8 mouse cellular contexts compared by ENCODE assay signal in the genomic region with DNA sequence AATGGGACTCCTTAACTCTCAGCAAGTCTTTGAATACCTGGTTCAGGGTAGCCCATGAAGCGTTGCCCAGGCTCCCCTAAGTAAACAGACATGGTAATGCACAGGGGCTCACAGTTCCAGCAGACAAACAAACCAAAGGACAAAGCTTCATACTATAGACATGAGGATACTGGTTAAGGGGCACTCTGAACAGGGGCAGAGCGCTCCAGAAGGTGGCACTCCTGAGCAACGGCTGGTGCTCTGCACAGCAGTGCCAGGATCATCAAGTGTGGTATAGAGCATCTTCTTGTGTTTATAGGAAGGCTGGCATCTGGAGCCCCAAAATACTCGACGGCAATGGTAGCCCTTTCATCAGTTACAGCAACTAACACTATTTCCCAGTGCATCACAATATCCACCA. TPM values are rescaled to one million over a fixed set of nuclear protein-coding genes. Genes with fewer than 3 reads are reported as not detected.
DNase-seq lines count a peak whose midpoint lies in the region; ATAC-seq and TF ChIP-seq lines count a peak whose summit lies in the region.

No protein-coding gene starts in this region.

- H3K27me3 ChIP-seq in liver, embryonic 11.5 days (replicated peaks; ENCODE audit: control insufficient read depth, insufficient read depth, low read length): no peaks in the 10 kb centered on the region
- no peaks in the 10 kb centered on the region for H3K27me3 ChIP-seq in liver, embryonic 13.5 days

- 85% methylated on average over 5 of the region's 5 CpGs for WGBS in liver, embryonic 11.5 days
- WGBS in liver, embryonic 13.5 days (ENCODE audit: insufficient replicate concordance): 73% methylated on average over 5 of the region's 5 CpGs

- no peak overlapping the region for H3K9ac ChIP-seq in liver, embryonic 11.5 days (ENCODE audit: low read depth, low read length)
- no peak overlapping the region for H3K9ac ChIP-seq in liver, embryonic 13.5 days

- no peak for TF ChIP-seq POLR2A in embryonic fibroblast, embryonic 13.5 days (IDR thresholded peaks at IDR 0.05; ENCODE audit: low read depth, low read length)

- no peak overlapping the region for H3K4me2 ChIP-seq in liver, embryonic 11.5 days
- no peak overlapping the region for H3K4me2 ChIP-seq in liver, embryonic 13.5 days

- H3K4me3 ChIP-seq in liver, embryonic 11.5 days (ENCODE audit: low read depth, low read length): no peak overlapping the region
- no peak overlapping the region for H3K4me3 ChIP-seq in embryonic fibroblast, embryonic 13.5 days (ENCODE audit: insufficient read depth, low read length)
- no peak overlapping the region for H3K4me3 ChIP-seq in liver, embryonic 13.5 days (replicated peaks)

- TF ChIP-seq CTCF in embryonic fibroblast, embryonic 13.5 days (IDR thresholded peaks at IDR 0.05; ENCODE audit: borderline replicate concordance, insufficient read depth, low read length): peak; percentile 83

- peak; percentile 28 for DNase-seq in embryo, embryonic 10 days (ENCODE audit: low spot score)
- no peak for DNase-seq in embryo, embryonic 9.5 days (ENCODE audit: extremely low spot score)
- DNase-seq in liver: peak; percentile 58
- DNase-seq in liver, embryonic 11.5 days (ENCODE audit: low spot score): no peak
- DNase-seq in adrenal gland, postnatal 25 days: peak; percentile 47
- no peak for DNase-seq in liver, embryonic 13.5 days
- DNase-seq in right cerebral cortex, postnatal 4 days: peak; percentile 62

- H3K4me1 ChIP-seq in liver, embryonic 11.5 days (replicated peaks; ENCODE audit: control insufficient read depth, insufficient read depth, low read length): peaks cover under 1% of the 10 kb centered on the region; the same call in 1 of the 2 replicates
- H3K4me1 ChIP-seq in embryonic fibroblast, embryonic 13.5 days (ENCODE audit: control insufficient read depth, insufficient read depth, low read length): peaks cover 3% of the 10 kb centered on the region
- H3K4me1 ChIP-seq in liver, embryonic 13.5 days (replicated peaks): peaks cover 2% of the 10 kb centered on the region

- no peaks in the 10 kb centered on the region for H3K9me3 ChIP-seq in liver, embryonic 11.5 days (ENCODE audit: control insufficient read depth, low read length)
- H3K9me3 ChIP-seq in liver, embryonic 13.5 days (replicated peaks): no peaks in the 10 kb centered on the region

- no peak overlapping the region for H3K27ac ChIP-seq in liver, embryonic 11.5 days (ENCODE audit: low read depth, low read length)
- no peak overlapping the region for H3K27ac ChIP-seq in embryonic fibroblast, embryonic 13.5 days (ENCODE audit: insufficient read depth, low read length)
- no peak overlapping the region for H3K27ac ChIP-seq in liver, embryonic 13.5 days

- ATAC-seq in liver, embryonic 11.5 days (replicated peaks; ENCODE audit: low FRiP score): no peak
- ATAC-seq in liver, embryonic 13.5 days (ENCODE audit: low read depth): peak; percentile 62

- peaks cover 12% of the 10 kb centered on the region for H3K36me3 ChIP-seq in liver, embryonic 11.5 days (ENCODE audit: control insufficient read depth, insufficient read depth, low read length)
- H3K36me3 ChIP-seq in liver, embryonic 13.5 days: peaks cover 92% of the 10 kb centered on the region

RNA-seq across cellular contexts. Expression of gene Tbc1d14, which starts 10.0 kb away (rescaled TPM):
- 26.0 and 30.2 TPM in 2 replicates for polyA plus RNA-seq in liver, embryonic 11.5 days (2014; fragmentation: Nextera tagmentation; extraction: Ambion mirVana)
- total RNA-seq in adrenal gland, postnatal 25 days (2021): 31.5 and 42.4 TPM in 2 replicates
- 21.5 and 26.1 TPM in 2 replicates for polyA plus RNA-seq in embryonic fibroblast, embryonic 13.5 days (2011; ENCODE audit: insufficient read length, low read depth, missing spikeins)
- 9.4 and 10.9 TPM in 2 replicates for polyA plus RNA-seq in liver, embryonic 13.5 days (2015; fragmentation: Nextera tagmentation; extraction: Ambion mirVana)

Comparison
In these comparisons a context has a peak if more than half of its experiments do, and no peak if none do; other contexts are left out.
1. DNase-seq: peak in embryo, embryonic 10 days (single experiment), liver (single experiment), adrenal gland, postnatal 25 days (single experiment) and right cerebral cortex, postnatal 4 days (single experiment); none in embryo, embryonic 9.5 days (single experiment), liver, embryonic 11.5 days (single experiment) and liver, embryonic 13.5 days (single experiment).